Mouse (Mus musculus) cerebellum, postnatal 36 days (tissue): ENCODE measurements around the gene Ugt1a10.
"Not testable (repeated sequence)": the region's sequence is repeated elsewhere in the genome, so short reads cannot be mapped to it uniquely, and the experiment has no call there.

ENCODE experiments used
- DNase-seq, 2 experiments: peaks; one replicate each; pipeline ENCODE4 v3.0.0; 2021 to 2022; ENCODE audit warnings: mixed read lengths in 2 of 2

Ugt1a10 gene

DNA sequence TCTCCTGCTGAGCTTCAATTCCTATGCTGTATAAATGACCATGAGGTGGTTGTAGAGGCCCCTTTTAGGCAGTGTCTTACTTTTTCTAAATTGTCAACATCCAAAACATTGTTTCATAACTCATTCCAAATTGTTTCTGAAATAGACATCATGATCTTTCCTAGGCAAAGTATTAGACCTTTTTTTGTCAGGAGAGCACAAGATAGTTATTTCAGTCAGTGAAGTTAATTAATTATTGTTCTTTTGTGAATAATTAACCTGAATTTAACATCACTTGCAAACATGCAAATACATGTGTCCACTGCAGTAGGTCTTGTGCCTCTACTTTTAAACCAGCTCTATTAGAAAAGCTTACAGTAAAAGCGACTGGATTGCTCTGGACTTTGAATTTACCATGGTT is at the start of gene Ugt1a10:
Gene Ugt1a10 (plus strand): TSS at position 301 of the 400 bp plus-strand sequence.
- DNase-seq = no peak

DNA sequence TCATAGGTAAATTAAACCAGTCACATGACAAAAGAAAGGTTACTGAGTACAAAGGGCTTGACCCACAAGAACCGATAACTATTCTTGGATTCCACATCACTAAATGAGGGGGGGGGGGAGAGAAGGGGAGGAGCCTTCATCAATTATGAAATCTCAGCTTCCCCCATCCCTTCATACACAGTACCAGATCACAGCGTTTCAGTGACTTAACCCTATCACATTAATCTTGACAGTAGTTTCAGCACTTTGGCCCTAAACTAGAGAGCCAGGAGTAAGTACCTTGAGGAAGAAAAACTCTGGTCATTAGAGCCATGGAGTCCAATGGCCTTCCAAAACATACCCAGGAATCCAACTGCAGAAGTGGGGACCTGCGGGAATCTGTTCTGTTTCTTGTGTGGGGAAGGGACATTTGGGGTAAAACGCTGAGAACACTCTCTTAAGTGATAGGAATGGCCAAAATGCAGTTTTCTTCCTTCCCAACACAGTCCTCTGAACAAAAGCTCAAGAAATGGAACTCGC is 47.4 kb upstream of the Ugt1a10 start:
- no peak for DNase-seq

DNA sequence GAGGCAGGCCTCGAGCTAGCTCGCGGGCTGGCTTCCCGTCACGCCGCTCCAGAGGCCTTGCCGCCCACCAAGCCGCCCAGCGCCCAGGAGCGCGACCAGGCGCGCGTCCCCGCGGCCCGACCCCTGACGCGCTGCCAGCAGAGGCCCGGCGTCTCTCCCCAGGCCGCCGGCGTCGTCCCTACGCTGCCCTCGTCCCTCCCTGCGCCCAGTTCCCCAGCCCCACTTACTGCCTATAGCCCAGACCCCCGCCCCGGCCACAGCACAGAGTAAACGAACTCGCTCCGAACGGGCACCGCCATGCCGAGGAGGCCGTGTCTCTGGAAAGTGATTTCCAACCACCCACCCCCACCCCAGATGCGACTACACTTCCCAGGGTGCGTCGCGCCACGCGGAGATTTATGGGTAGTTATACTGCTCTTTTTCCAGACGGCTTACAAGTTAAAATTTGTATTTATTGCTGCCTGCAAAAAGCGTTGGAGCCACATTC is 46.9 kb upstream of the Ugt1a10 start, which contains the start of gene Usp40:
Gene Usp40 (minus strand): TSS at position 341 of the 487 bp plus-strand sequence.
- peak; percentile 72 to 74 for DNase-seq

DNA sequence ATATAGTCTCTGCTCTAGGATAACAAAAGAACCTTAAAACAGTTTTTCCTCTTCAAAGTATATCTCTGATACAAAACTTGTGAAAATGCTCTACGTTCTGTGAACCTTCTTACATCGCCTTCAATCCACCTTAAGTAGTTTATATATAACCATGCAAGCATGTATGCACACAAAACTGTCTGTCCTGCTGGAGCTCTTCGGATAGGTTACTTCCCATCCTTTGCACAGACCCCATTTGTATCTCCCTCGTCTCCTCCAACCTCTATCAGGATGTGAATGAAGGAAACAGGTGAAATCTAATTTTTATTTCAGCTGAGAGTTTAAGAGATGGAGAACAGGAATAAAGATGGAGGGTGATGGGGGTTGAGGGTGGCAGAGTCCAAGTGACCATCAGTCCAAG is 46.5 kb upstream of the Ugt1a10 start:
- no peak for DNase-seq

DNA sequence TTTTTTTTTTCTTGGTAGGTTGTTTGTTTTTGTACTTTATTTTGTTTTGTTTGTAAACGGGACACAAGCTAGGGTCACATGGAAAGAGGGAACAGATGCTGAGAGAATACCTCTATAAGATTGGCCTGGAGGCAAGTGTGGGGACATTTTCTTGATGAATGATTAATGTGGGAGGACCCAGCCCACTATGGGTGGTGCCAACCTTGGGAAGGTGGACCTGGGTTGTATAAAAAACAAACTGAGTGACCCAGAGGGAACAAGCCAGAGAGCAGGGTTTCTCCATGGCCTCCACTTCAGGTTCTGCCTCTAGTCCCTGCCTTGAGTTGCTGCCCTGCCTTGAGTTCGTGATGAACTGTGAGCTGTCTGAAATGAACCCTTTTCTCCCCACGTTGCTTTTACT is 45.7 kb upstream of the Ugt1a10 start:
- no peak for DNase-seq

DNA sequence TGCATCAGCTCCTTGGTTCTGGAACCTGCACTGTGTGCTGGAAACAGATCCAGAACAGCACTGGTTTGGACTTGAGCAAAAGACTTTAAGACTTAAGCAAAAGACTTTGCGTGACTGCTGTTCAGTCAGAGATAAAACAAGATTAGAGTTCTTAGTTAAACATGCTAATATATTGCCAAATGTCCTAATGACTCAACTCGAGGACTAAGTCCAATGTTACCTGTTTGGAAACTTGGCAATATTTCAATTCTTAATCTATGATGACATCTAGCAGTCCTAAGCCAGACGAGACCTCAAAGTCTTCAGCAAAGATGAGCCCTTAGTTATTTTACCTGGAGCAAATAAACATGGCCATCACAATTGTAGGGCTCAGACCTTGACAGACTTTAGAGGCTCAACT is 41.5 kb upstream of the Ugt1a10 start:
- DNase-seq = no peak

DNA sequence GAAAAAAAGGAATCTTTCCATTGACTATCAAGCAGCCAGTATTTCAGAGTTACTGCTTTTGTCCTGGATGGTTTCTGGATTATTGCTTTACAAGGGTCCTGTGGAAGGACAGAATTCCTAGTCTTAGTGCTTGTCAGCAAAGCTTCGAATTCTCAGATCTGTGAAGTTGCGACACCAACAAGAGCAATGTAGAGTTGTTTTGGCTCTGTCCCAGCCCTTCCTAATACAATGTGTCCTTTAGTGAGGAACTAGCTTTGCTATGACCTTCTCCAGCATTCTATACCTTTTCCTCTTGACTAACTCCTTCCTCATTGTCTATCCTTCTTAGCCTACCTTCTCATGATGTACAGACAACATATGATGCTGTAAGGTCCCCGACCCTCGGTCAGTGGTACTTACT is 41.0 kb upstream of the Ugt1a10 start:
- DNase-seq = no peak

DNA sequence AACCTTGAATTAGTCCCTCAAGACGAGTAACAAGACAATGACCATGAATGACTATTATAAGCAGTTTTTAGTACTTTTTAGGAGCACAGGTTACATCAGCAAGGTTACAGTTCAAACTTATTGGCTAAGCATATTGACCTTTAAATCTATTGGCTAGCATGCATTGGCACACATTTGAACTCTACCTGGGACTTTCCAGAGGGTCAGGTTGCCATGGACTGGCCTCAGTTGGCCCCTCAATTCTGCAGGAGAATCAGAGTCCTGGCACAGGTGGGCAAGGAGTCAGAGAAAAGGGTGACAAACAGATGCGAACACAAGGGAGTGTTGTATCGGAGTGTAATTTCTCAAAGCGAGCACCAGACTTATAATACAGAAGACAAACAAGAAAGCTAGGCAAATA is 40.5 kb upstream of the Ugt1a10 start:
- DNase-seq = no peak

DNA sequence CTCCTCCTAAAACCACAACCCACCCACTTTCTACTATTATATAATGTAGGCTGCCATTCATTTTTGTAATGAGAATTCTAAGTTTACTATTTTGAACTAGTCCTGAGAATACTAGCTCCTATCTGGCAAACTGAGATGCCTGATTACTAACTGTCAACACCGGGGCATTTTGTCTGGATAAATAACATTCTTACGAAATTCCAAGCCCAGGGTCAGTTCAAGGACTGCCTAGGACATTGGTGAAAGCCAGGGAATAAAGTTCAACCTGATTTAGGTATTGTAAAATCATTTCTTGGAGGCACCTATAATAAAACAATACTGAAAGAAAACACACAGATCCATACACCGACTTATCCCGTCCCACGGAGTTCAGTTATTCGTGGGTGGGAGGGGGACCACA is 39.8 kb upstream of the Ugt1a10 start:
- no peak for DNase-seq

DNA sequence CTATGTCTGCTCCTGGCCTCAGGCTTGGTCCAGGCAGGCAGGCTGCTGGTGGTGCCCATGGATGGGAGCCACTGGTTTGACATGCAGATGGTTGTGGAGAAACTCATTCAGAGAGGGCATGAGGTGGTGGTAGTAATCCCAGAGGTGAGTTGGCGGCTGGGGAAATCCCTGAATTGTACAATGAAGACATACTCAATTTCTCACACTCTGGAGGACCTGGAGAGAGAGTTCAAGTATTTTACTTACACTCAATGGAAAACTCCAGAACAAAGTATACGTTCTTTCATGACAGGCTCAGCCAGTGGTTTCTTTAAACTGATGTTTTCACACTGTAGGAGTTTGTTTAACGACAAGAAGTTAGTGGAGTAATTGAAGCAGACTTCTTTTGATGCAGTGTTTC is 29.9 kb upstream of the Ugt1a10 start:
- DNase-seq = not testable (repeated sequence)

DNA sequence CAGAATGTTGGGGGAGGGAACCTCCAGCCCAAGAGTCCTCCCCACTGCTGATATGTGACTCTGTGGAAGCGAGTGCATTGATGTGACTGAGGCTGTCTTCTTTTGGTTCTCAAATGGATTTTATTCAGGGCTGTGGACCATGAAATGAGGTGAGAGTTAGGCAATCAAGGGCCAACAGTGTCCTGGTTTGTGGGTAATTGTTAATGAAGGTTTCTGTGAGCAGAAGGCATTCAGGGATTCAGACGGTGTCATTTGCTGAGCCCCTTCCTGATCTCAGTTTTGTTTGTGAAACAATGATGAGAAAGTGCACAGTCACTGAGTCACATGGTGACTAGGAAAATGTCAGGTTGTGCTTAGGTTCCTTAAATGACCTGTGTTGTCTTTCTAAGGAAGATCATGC is 12.1 kb upstream of the Ugt1a10 start:
- DNase-seq = not testable (repeated sequence)

DNA sequence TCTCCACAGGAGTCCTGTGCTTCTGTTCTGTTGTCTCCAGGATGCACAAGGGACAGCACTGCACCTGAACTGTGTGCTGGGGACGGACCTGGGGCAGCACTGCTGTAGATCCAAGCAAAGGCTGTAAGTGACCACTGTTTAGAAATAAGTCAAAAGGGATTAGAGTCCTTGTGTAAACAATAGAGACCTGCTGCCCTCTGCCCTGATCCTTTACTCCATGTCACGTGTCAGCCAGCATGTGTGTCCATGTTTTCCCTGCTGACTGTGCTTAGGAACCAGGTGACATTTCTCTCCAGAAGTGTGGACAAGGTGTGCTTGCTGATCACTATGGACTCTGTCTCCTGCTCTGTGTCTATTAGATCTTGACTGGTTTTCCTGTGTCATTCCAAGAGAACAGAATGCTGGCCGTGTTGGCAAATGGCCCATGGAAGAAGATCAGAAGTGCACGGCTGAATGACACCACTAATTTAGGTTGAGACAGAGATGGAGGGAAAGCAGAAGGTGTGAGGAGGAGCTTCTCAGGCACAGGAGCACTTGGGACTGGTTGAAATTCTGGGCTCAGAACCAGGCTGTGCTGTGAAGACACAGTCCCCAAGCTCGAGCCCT is 10.3 kb upstream of the Ugt1a10 start:
- peak; percentile 5 to 13 for DNase-seq

DNA sequence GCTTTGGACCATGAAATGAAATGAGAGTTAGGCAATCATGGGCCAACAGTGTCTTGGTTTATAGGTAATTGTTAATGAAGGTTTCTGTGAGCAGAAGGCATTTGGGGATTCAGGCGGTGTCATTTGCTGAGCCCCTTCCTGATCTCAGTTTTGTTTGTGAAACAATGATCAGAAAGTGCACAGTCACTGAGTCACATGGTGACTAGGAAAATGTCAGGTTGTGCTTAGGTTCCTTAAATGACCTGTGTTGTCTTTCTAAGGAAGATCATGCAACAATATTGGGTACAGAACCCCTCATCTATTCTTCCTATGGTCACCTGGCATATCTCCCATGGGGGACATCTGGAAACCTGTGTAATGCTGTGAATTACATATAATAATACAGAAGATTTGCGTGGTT is 7.8 kb upstream of the Ugt1a10 start:
- not testable (repeated sequence) for DNase-seq

DNA sequence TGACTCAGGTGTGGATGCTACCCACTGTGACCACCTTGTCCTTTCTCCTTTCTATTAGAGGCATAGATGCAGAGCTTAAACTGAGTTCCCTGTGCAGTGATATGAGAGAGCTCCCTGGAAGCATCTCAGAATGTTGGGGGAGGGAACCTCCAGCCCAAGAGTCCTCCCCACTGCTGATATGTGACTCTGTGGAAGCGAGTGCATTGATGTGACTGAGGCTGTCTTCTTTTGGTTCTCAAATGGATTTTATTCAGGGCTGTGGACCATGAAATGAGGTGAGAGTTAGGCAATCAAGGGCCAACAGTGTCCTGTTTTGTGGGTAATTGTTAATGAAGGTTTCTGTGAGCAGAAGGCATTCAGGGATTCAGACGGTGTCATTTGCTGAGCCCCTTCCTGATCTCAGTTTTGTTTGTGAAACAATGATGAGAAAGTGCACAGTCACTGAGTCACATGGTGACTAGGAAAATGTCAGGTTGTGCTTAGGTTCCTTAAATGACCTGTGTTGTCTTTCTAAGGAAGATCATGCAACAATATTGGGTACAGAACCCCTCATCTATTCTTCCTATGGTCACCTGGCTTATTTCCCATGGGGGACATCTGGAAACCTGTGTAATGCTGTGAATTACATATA is 11.4 kb downstream of the Ugt1a10 start:
- not testable (repeated sequence) for DNase-seq

DNA sequence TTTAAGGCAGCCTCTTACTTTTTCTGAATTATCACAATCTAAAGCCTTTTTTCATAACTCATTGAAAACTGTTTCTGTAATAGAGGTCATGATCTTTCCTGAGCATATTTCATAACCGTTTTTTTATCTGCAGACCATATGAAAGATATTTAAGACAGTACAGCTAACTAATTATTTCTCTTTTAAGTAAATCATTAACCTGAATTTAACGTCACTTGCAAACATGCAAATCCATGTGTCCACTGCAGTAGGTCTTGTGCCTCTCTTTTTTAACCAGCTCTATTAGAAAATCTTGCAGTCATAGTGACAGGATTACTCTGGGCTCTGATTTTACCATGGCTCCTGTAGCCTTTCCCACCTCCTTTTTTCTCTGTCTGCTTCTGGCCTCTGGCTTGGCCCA is 15.3 kb downstream of the Ugt1a10 start, which contains the start of gene Ugt1a9:
Gene Ugt1a9 (plus strand): TSS at position 306 of the 400 bp plus-strand sequence.
- no peak for DNase-seq

DNA sequence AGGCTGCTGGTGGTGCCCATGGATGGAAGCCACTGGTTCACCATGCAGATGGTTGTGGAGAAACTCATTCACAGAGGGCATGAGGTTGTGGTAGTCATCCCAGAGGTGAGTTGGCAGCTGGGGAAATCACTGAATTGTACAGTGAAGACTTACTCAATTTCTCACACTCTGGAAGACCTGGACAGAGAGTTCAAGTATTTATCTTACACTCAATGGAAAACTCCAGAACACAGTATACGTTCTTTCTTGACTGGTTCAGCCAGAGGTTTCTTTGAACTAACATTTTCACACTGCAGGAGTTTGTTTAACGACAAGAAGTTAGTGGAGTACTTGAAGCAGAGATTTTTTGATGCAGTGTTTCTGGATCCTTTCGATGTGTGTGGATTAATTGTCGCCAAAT is 15.7 kb downstream of the Ugt1a10 start:
- DNase-seq = no peak

DNA sequence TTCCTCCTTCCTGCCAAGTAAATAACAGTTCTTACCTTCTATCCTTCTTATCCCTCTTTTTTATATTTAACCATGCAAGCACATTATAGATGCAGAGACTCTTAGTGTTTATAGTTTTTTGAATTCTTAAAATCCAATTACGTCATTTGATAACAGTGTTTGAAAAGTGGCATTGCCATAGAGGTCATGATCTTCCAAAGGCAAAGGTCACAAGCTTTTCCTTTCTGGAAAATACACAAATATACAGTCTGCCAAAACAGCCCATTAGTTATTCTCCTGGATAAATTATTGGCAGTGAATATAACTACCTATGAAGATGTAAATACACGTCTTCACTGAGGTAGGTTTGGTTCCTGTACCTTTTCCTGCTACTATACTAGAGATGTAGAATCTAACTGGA is 19.3 kb downstream of the Ugt1a10 start:
- DNase-seq = no peak

DNA sequence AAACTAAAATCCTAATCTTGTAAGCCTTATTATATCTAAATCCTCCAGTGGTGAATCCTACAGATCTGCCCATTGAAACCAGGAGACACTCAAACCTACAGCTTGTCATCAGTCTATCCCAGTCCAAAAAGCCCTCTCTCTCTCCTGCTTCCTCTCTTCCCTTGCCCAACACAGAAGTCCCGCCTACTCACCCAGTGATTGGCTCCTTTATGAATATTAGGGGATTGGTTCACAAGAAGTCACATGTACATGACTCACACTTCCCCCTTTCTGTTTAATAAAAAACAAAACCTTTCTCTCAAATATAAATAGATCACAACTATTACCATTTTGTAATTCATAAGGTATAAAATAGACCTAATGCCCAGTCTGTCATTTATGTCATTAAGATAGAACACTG is 21.9 kb downstream of the Ugt1a10 start:
- DNase-seq = no peak

DNA sequence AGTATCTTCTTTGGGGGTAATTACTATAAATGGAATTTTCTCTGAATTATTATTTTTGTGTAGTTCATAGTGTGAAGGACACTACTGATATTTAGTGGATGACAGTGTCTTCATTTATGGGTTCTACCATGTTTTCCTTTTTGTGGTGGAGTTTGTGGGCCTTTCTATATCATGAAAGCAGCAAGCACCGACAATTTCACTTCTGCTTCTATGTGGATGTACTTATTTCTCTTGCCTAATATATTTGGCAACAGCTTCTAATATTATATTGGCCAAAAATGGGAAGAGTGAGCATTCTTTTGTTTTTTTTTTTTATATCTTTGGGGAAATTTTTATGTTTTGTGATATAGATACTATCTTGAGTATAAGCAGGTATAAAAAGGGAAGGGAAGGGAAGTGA is 26.5 kb downstream of the Ugt1a10 start:
- DNase-seq = no peak

DNA sequence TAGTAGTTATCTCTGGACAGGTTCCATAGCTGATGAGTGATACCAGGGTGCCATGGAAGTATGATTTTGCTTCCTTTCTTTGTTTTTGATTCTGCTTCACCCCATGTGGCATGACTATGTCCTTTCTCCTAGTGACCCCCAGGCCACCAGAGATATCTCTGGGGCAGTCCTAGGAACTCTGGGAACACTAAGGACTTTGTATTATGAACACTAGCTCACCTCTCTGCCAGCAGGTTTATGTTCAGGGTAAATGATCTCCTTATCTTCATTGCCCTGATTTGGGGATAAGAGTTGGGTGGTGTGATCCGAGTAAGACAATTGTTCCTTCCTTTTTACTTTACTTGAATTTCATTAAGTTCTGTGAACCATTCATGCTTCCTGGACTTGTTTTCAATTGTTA is 30.9 kb downstream of the Ugt1a10 start:
- DNase-seq = no peak

DNA sequence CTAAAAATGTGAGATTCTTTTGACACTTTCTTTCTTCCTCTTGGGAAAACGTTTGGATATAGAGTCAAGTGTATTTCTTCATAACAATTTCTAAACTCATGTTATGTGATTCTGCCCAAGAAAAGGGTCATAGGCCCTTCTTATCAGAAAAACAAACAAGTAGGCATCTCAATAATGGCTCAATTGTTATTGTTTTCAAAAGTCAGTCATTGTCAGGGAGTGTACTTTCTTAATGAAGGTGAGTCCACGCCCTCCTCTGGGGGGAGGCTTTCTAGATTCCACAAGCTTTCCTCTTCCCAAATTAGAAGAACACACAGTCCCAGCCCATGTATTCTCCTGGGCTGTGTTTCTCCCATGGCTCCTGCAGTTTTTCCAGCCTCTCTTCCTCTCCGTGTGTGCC is 32.3 kb downstream of the Ugt1a10 start, which contains the start of gene Ugt1a8:
Gene Ugt1a8 (plus strand): TSS at position 301 of the 400 bp plus-strand sequence.
- DNase-seq = no peak

DNA sequence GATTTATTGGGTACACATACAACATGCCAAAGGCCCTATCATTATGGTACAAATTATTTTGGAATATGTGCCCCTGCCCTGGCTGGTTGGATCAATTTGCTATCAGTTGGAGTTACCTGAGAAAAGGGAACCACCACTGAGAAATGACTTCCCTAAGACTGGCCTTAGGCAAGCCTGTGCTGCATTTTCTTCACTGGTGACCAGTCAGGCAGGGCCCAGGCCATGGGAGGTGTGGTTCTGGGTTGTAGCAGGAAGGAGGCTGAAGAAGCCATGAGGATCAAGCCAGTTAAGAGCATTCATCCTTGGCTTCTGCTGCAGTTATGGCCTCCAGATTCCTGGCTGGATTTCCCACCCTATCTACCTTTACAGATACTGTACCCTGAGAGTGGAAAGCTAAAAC is 37.2 kb downstream of the Ugt1a10 start:
- DNase-seq = no peak

DNA sequence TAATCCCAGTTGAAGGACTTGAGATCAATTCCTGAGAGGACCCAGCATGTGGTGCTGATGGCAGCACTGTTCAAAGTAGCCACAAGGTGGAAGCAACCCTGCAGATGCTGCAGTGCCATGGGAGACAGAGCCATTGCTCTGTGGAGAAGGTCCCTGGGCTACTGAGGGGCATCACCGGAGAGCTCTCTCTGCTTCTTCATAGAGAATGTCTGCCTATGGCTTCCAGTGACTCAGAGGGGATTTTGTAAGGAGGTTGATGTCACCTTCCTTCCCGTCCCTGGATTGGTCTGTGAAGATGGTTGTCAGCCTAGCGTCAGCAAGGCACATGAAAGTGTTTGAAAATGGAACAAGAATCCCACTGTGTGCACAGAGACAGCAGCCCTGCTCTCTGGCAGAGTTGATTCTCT is 39.1 kb downstream of the Ugt1a10 start:
- DNase-seq = not testable (repeated sequence)

DNA sequence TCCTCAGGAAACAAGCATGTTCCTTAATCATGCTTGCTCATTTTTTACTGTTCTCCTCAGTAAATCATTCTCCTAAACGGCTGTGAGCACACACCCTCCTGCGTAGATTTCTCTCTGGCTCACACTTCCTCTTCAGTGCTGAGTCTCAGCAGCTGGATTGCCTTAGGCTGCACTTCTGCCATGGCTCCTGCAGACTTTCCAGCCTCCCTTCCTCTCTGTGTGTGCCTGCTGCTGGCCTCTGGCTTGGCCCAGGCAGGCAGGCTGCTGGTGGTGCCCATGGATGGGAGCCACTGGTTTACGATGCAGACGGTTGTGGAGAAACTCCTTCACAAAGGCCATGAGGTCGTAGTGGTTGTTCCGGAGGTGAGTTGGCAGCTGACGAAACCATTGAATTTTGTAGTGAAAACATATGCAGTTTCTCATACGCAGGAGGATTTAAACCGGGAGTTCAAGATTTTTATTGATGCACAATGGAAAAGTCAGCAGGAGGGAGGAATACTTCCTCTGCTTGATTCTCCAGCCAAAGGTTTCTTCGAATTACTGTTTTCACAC is 39.8 kb downstream of the Ugt1a10 start, which contains the start of gene Ugt1a7c:
Gene Ugt1a7c (plus strand): TSS at position 122 of the 552 bp plus-strand sequence.
- DNase-seq = no peak
